Mouse (Mus musculus) liver, embryonic 14.5 days (tissue): ENCODE measurements around the gene Ppp1ca. TPM values are rescaled to one million over a fixed set of nuclear protein-coding genes. Genes with fewer than 3 reads are reported as not detected.

Source experiments
- ATAC-seq: fragments of 200-750 bp; cut with Nextera tagmentation; 2 replicates; pipeline ENCODE4 v1.8.0; 2017; ENCODE audit warnings: moderate number of reproducible peaks, mild to moderate bottlenecking, moderate library complexity; ENCODE audit not compliant: insufficient read depth
- DNase-seq, 3 experiments: peaks; one replicate each; pipeline ENCODE4 v3.0.0-alpha.2; 2012 to 2013; ENCODE audit warnings: low read depth in 3 of 3, low spot score in 3 of 3
- H3K27ac ChIP-seq: fragments of 300-500 bp; sonication (generic); 2 replicates; pipeline ENCODE4 v1.5.1; 2014; ENCODE audit warnings: moderate library complexity, mild to moderate bottlenecking, control low read depth, inconsistent platforms
- H3K27me3 ChIP-seq: fragments of 300-500 bp; sonication (generic); 2 replicates; pipeline ENCODE4 v1.6.1; 2014; ENCODE audit warnings: mild to moderate bottlenecking, low read length, moderate library complexity; ENCODE audit not compliant: control insufficient read depth, insufficient read depth
- H3K36me3 ChIP-seq: fragments of 300-500 bp; sonication (generic); replicated peaks from 2 replicates; pipeline ENCODE4 v1.6.1; 2014; ENCODE audit warnings: low read depth; ENCODE audit not compliant: control insufficient read depth, insufficient read depth
- H3K4me1 ChIP-seq, 2 experiments: fragments of 200-500 bp in 1 of 2; fragments of 300-500 bp in 1 of 2; sonication (generic) in 1 of 2; replicated peaks; 2 replicates each; pipeline ENCODE4 v1.6.1; 2012 to 2014; ENCODE audit warnings: antibody characterized with exemption in 1 of 2, inconsistent platforms in 1 of 2, low read length in 1 of 2; ENCODE audit not compliant: control insufficient read depth in 2 of 2, insufficient read depth in 2 of 2
- H3K4me2 ChIP-seq: fragments of 300-500 bp; sonication (generic); 2 replicates; pipeline ENCODE4 v1.6.1; 2014; ENCODE audit warnings: low read depth, mild to moderate bottlenecking, control low read depth, moderate library complexity
- H3K4me3 ChIP-seq, 2 experiments: fragments of 200-500 bp in 1 of 2; fragments of 300-500 bp in 1 of 2; sonication (generic) in 1 of 2; 2 replicates each; pipeline ENCODE4 v1.5.1; 2012 to 2014; ENCODE audit warnings: low read depth in 2 of 2, low read length in 2 of 2, mild to moderate bottlenecking in 2 of 2, control low read depth in 1 of 2, inconsistent platforms in 1 of 2, moderate library complexity in 1 of 2; ENCODE audit not compliant: insufficient read depth in 1 of 2
- H3K9ac ChIP-seq: fragments of 300-500 bp; sonication (generic); replicated peaks from 2 replicates; pipeline ENCODE4 v1.6.1; 2014; ENCODE audit warnings: mild to moderate bottlenecking, control low read depth, moderate library complexity
- H3K9me3 ChIP-seq: fragments of 300-500 bp; sonication (generic); 2 replicates; pipeline ENCODE4 v1.6.1; 2016; ENCODE audit warnings: low read length, mixed read lengths; ENCODE audit not compliant: control insufficient read depth
- CTCF ChIP-seq: IDR thresholded peaks from 2 replicates; pipeline ENCODE4 v1.5.1; 2016; ENCODE audit warnings: antibody characterized with exemption, low read depth, control low read depth
- EP300 ChIP-seq: IDR thresholded peaks from 2 replicates; pipeline ENCODE4 v1.6.1; 2016; ENCODE audit warnings: antibody characterized with exemption, low read depth
- WGBS: fragments of 180-500 bp; shearing (Covaris S2); extraction: QIAGEN DNeasy Blood & Tissue Kit; methylation state at CpG from one replicate; pipeline ENCODE4 v1.1.7; 2014; ENCODE audit not compliant: insufficient replicate concordance; 5-methylcytosine and 5-hydroxymethylcytosine counted together
- polyA plus RNA-seq, 2 experiments: library from polyadenylated mRNA; depleted of rRNA in 1 of 2; stranded (reverse) in 1 of 2; unstranded in 1 of 2; fragments of >200 nt; fragmentation: Nextera tagmentation in 1 of 2; extraction: Ambion mirVana in 1 of 2; gene quantifications; 2 replicates each; pipeline versions ENCODE4 v1.2.1 to v1.2.3; 2012 to 2014

Gene Ppp1ca
- polyA plus RNA-seq, 2 experiments = 214 to 432 TPM

- no peak for TF ChIP-seq EP300
- TF ChIP-seq CTCF = peak; percentile 97
- Histone ChIP-seq H3K4me1 (peaks cover 4 to 6% of the 10 kb centered on the region in 2 experiments), H3K4me2 (peak overlapping the region; percentile 87), H3K27me3 (no peaks in the 10 kb centered on the region), H3K27ac (peak overlapping the region; percentile 0; the same call in 1 of the 2 replicates), H3K36me3 (no peaks in the 10 kb centered on the region), H3K9me3 (no peaks in the 10 kb centered on the region), H3K9ac (peak overlapping the region; percentile 50), H3K4me3 (peak overlapping the region; percentile 42 to 57)
- DNase-seq (peak; percentile 94 to 95 (median 94)), ATAC-seq (peak; percentile 94)
- WGBS = under 1% methylated on average over 43 of the region's 43 CpGs
Measured at GRCm38 (mm10) chr19:4169378-4169784, 22.5 kb upstream of the Ppp1ca start.

- H3K9ac ChIP-seq = peak overlapping the region; percentile 50
- peak; percentile 54 for ATAC-seq
- H3K4me2 ChIP-seq = peak overlapping the region; percentile 87
- DNase-seq = no peak
- 13% methylated on average over 27 of the region's 27 CpGs for WGBS
- no peaks in the 10 kb centered on the region for H3K36me3 ChIP-seq
- H3K4me3 ChIP-seq = peak overlapping the region; percentile 42 to 57
- H3K9me3 ChIP-seq = no peaks in the 10 kb centered on the region
- H3K4me1 ChIP-seq = peaks cover 4 to 5% of the 10 kb centered on the region in 2 experiments
- H3K27ac ChIP-seq = peak overlapping the region; percentile 0; the same call in 1 of the 2 replicates
- H3K27me3 ChIP-seq = no peaks in the 10 kb centered on the region
- no peak for TF ChIP-seq CTCF
- TF ChIP-seq EP300 = no peak
Measured at GRCm38 (mm10) chr19:4169810-4170209, 22.1 kb upstream of the Ppp1ca start.

- Histone ChIP-seq H3K36me3 (no peaks in the 10 kb centered on the region), H3K27ac (no peak overlapping the region)
- no peak for ATAC-seq
Measured at GRCm38 (mm10) chr19:4170723-4171392, 21.0 kb upstream of the Ppp1ca start.

GRCm38 (mm10) chr19:4171393-4172290, 20.2 kb upstream of the Ppp1ca start:
- H3K9me3 ChIP-seq = no peaks in the 10 kb centered on the region
- H3K27me3 ChIP-seq = no peaks in the 10 kb centered on the region
- no peaks in the 10 kb centered on the region for H3K36me3 ChIP-seq
- DNase-seq = no peak
- H3K4me1 ChIP-seq = peaks cover 4 to 12% of the 10 kb centered on the region in 2 experiments
- no peak overlapping the region for H3K4me2 ChIP-seq
- no peak for ATAC-seq
- H3K27ac ChIP-seq = no peak overlapping the region
- 44% methylated on average over 13 of the region's 13 CpGs for WGBS
- H3K9ac ChIP-seq = no peak overlapping the region
- H3K4me3 ChIP-seq = no peak overlapping the region
- TF ChIP-seq EP300 = no peak
- no peak for TF ChIP-seq CTCF

More at GRCm38 (mm10) chr19:4170723-4171392, 21.0 kb upstream of the Ppp1ca start:
- 73% methylated on average over 10 of the region's 10 CpGs for WGBS
- no peak overlapping the region for H3K9ac ChIP-seq
- H3K9me3 ChIP-seq = no peaks in the 10 kb centered on the region
- no peaks in the 10 kb centered on the region for H3K27me3 ChIP-seq
- no peak overlapping the region for H3K4me3 ChIP-seq
- DNase-seq = no peak
- TF ChIP-seq EP300 (no peak), CTCF (no peak)
- H3K4me2 ChIP-seq = no peak overlapping the region
- peaks cover 4 to 12% of the 10 kb centered on the region in 2 experiments for H3K4me1 ChIP-seq

GRCm38 (mm10) chr19:4172925-4173324, 18.9 kb upstream of the Ppp1ca start:
- no peak overlapping the region for H3K9ac ChIP-seq
- no peak for ATAC-seq
- TF ChIP-seq EP300 = no peak
- TF ChIP-seq CTCF = no peak; the same call in 1 of the 2 replicates

More at GRCm38 (mm10) chr19:4172925-4173324, 18.9 kb upstream of the Ppp1ca start:
- WGBS = 60% methylated on average over 11 of the region's 11 CpGs
- H3K36me3 ChIP-seq = no peaks in the 10 kb centered on the region
- no peak overlapping the region for H3K27ac ChIP-seq
- no peak for DNase-seq
- no peak overlapping the region for H3K4me2 ChIP-seq
- no peaks in the 10 kb centered on the region for H3K27me3 ChIP-seq
- H3K4me3 ChIP-seq = no peak overlapping the region
- H3K4me1 ChIP-seq = peaks cover 4 to 12% of the 10 kb centered on the region in 2 experiments
- no peaks in the 10 kb centered on the region for H3K9me3 ChIP-seq
